Mouse (Mus musculus): ENCODE data around the gene Cdk17. TPM values are rescaled to one million over a fixed set of nuclear protein-coding genes. Genes with fewer than 3 reads are reported as not detected.

The Cdk17 gene
- polyA plus RNA-seq, 1 experiment from 2014 or later, result 8.7 TPM

GRCm38 (mm10) chr10:93162276-93162971 is 1.7 kb downstream of the Cdk17 start:
- 8% methylated on average over 11 of the region's 11 CpGs for WGBS (ENCODE audit: insufficient replicate concordance)
- peak overlapping the region; percentile 94 for H3K27ac ChIP-seq (ENCODE audit: low read length)
- H3K9ac ChIP-seq (ENCODE audit: low read depth, low read length), result peak overlapping the region; percentile 88
- peak overlapping the region; percentile 100 for H3K4me3 ChIP-seq (ENCODE audit: low read depth, low read length)
- H3K4me2 ChIP-seq (ENCODE audit: low read depth, low read length), result peak overlapping the region; percentile 73
- no peak for ATAC-seq (ENCODE audit: low read depth)
- H3K4me1 ChIP-seq (ENCODE audit: control insufficient read depth, low read depth, low read length), result peaks cover 40% of the 10 kb centered on the region
- H3K36me3 ChIP-seq (ENCODE audit: control insufficient read depth, insufficient read depth), result no peaks in the 10 kb centered on the region
- H3K9me3 ChIP-seq (replicated peaks; ENCODE audit: control insufficient read depth, low read length), result no peaks in the 10 kb centered on the region
- H3K27me3 ChIP-seq (ENCODE audit: control insufficient read depth, insufficient read depth, low read depth, low read length), result no peaks in the 10 kb centered on the region

GRCm38 (mm10) chr10:93162972-93163660 is 2.4 kb downstream of the Cdk17 start:
- H3K9ac ChIP-seq (ENCODE audit: low read depth, low read length), result peak overlapping the region; percentile 12; the same call in 1 of the 2 replicates
- no peaks in the 10 kb centered on the region for H3K9me3 ChIP-seq (replicated peaks; ENCODE audit: control insufficient read depth, low read length)
- WGBS (ENCODE audit: insufficient replicate concordance), result 24% methylated on average over 7 of the region's 7 CpGs
- ATAC-seq (ENCODE audit: low read depth), result no peak
- no peaks in the 10 kb centered on the region for H3K36me3 ChIP-seq (ENCODE audit: control insufficient read depth, insufficient read depth)
- no peak overlapping the region for H3K27ac ChIP-seq (ENCODE audit: low read length)
- peaks cover 43% of the 10 kb centered on the region for H3K4me1 ChIP-seq (ENCODE audit: control insufficient read depth, low read depth, low read length)
- peak overlapping the region; percentile 73 for H3K4me2 ChIP-seq (ENCODE audit: low read depth, low read length)
- peak overlapping the region; percentile 100 for H3K4me3 ChIP-seq (ENCODE audit: low read depth, low read length)
- no peaks in the 10 kb centered on the region for H3K27me3 ChIP-seq (ENCODE audit: control insufficient read depth, insufficient read depth, low read depth, low read length)

GRCm38 (mm10) chr10:93163711-93164488 is 3.2 kb downstream of the Cdk17 start:
- peak overlapping the region; percentile 47 for H3K4me2 ChIP-seq (ENCODE audit: low read depth, low read length)

GRCm38 (mm10) chr10:93165416-93166381 is 5.0 kb downstream of the Cdk17 start:
- H3K27ac ChIP-seq (ENCODE audit: low read length), result peak overlapping the region; percentile 72
- no peaks in the 10 kb centered on the region for H3K27me3 ChIP-seq (ENCODE audit: control insufficient read depth, insufficient read depth, low read depth, low read length)
- no peaks in the 10 kb centered on the region for H3K9me3 ChIP-seq (replicated peaks; ENCODE audit: control insufficient read depth, low read length)
- no peaks in the 10 kb centered on the region for H3K36me3 ChIP-seq (ENCODE audit: control insufficient read depth, insufficient read depth)
- 12% methylated on average over 14 of the region's 14 CpGs for WGBS (ENCODE audit: insufficient replicate concordance)
- 0 out of 2 replicates have a peak, but pooled peaks have one; percentile 30 for ATAC-seq (ENCODE audit: low read depth)
- H3K4me1 ChIP-seq (ENCODE audit: control insufficient read depth, low read depth, low read length), result peaks cover 43% of the 10 kb centered on the region
- peak overlapping the region; percentile 35 for H3K4me3 ChIP-seq (ENCODE audit: low read depth, low read length)
- H3K4me2 ChIP-seq (ENCODE audit: low read depth, low read length), result peak overlapping the region; percentile 63
- peak overlapping the region; percentile 29 for H3K9ac ChIP-seq (ENCODE audit: low read depth, low read length)

More at GRCm38 (mm10) chr10:93163711-93164488, 3.2 kb downstream of the Cdk17 start:
- ATAC-seq (ENCODE audit: low read depth), result no peak
- peak overlapping the region; percentile 28 for H3K4me3 ChIP-seq (ENCODE audit: low read depth, low read length)
- H3K27ac ChIP-seq (ENCODE audit: low read length), result peak overlapping the region; percentile 59
- no peaks in the 10 kb centered on the region for H3K27me3 ChIP-seq (ENCODE audit: control insufficient read depth, insufficient read depth, low read depth, low read length)
- 38% methylated on average over 6 of the region's 6 CpGs for WGBS (ENCODE audit: insufficient replicate concordance)
- no peaks in the 10 kb centered on the region for H3K9me3 ChIP-seq (replicated peaks; ENCODE audit: control insufficient read depth, low read length)
- peak overlapping the region; percentile 34; the same call in 1 of the 2 replicates for H3K9ac ChIP-seq (ENCODE audit: low read depth, low read length)
- peaks cover 46% of the 10 kb centered on the region for H3K4me1 ChIP-seq (ENCODE audit: control insufficient read depth, low read depth, low read length)
- no peaks in the 10 kb centered on the region for H3K36me3 ChIP-seq (ENCODE audit: control insufficient read depth, insufficient read depth)

GRCm38 (mm10) chr10:93166382-93166769 is 5.7 kb downstream of the Cdk17 start:
- WGBS (ENCODE audit: insufficient replicate concordance), result 15% methylated on average over 5 of the region's 5 CpGs
- peak overlapping the region; percentile 35 for H3K4me3 ChIP-seq (ENCODE audit: low read depth, low read length)
- no peak for ATAC-seq (ENCODE audit: low read depth)
- H3K36me3 ChIP-seq (ENCODE audit: control insufficient read depth, insufficient read depth), result no peaks in the 10 kb centered on the region
- peak overlapping the region; percentile 63 for H3K4me2 ChIP-seq (ENCODE audit: low read depth, low read length)
- H3K9me3 ChIP-seq (replicated peaks; ENCODE audit: control insufficient read depth, low read length), result no peaks in the 10 kb centered on the region
- peaks cover 44% of the 10 kb centered on the region for H3K4me1 ChIP-seq (ENCODE audit: control insufficient read depth, low read depth, low read length)
- peak overlapping the region; percentile 29; the same call in 1 of the 2 replicates for H3K9ac ChIP-seq (ENCODE audit: low read depth, low read length)
- no peaks in the 10 kb centered on the region for H3K27me3 ChIP-seq (ENCODE audit: control insufficient read depth, insufficient read depth, low read depth, low read length)
- peak overlapping the region; percentile 72 for H3K27ac ChIP-seq (ENCODE audit: low read length)

- Histone ChIP-seq H3K4me3 (ENCODE audit: low read depth, low read length) (peak overlapping the region; percentile 52), H3K9me3 (replicated peaks; ENCODE audit: control insufficient read depth, low read length) (no peaks in the 10 kb centered on the region), H3K27me3 (ENCODE audit: control insufficient read depth, insufficient read depth, low read depth, low read length) (no peaks in the 10 kb centered on the region), H3K9ac (ENCODE audit: low read depth, low read length) (peak overlapping the region; percentile 53), H3K27ac (ENCODE audit: low read length) (peak overlapping the region; percentile 57), H3K36me3 (ENCODE audit: control insufficient read depth, insufficient read depth) (no peaks in the 10 kb centered on the region), H3K4me1 (ENCODE audit: control insufficient read depth, low read depth, low read length) (peaks cover 46% of the 10 kb centered on the region), H3K4me2 (ENCODE audit: low read depth, low read length) (peak overlapping the region; percentile 68)
- WGBS (ENCODE audit: insufficient replicate concordance), result 35% methylated on average over 6 of the region's 6 CpGs
- ATAC-seq (ENCODE audit: low read depth), result no peak
Observed at GRCm38 (mm10) chr10:93167311-93167710, 6.6 kb downstream of the Cdk17 start.

- Histone ChIP-seq H3K4me1 (ENCODE audit: control insufficient read depth, low read depth, low read length) (peaks cover 41% of the 10 kb centered on the region), H3K4me3 (ENCODE audit: low read depth, low read length) (no peak overlapping the region), H3K9ac (ENCODE audit: low read depth, low read length) (0 out of 2 replicates have a peak overlapping the region, but pooled peaks have one; percentile 24), H3K4me2 (ENCODE audit: low read depth, low read length) (peak overlapping the region; percentile 34), H3K27ac (ENCODE audit: low read length) (peak overlapping the region; percentile 41; the same call in 1 of the 2 replicates), H3K36me3 (ENCODE audit: control insufficient read depth, insufficient read depth) (no peaks in the 10 kb centered on the region), H3K9me3 (replicated peaks; ENCODE audit: control insufficient read depth, low read length) (no peaks in the 10 kb centered on the region), H3K27me3 (ENCODE audit: control insufficient read depth, insufficient read depth, low read depth, low read length) (no peaks in the 10 kb centered on the region)
- 21% methylated on average over 4 of the region's 4 CpGs for WGBS (ENCODE audit: insufficient replicate concordance)
- ATAC-seq (ENCODE audit: low read depth), result 0 out of 2 replicates have a peak, but pooled peaks have one; percentile 19
Observed at GRCm38 (mm10) chr10:93168067-93168466, 7.4 kb downstream of the Cdk17 start.

All from liver, embryonic 16.5 days (tissue).